Mouse (Mus musculus) left cerebral cortex, adult 2 months (tissue): Measurements from ENCODE around the gene Trank1. TPM values are rescaled to one million over a fixed set of nuclear protein-coding genes. Genes with fewer than 3 reads are reported as not detected.

Experiments used
- DNase-seq, 2 experiments: peaks; one replicate each; pipeline ENCODE4 v3.0.0; 2021 to 2022; ENCODE audit warnings: low spot score in 2 of 2, mixed read lengths in 1 of 2; ENCODE audit errors: extremely low spot score in 1 of 2
- H3K27ac ChIP-seq: fragments of 200-600 bp; 2 replicates; pipeline ENCODE4 v1.8.1; 2022
- H3K4me3 ChIP-seq: fragments of 200-600 bp; 2 replicates; pipeline ENCODE4 v1.8.1; 2022
- CTCF ChIP-seq: fragments of 200-600 bp; IDR thresholded peaks from 2 replicates; pipeline ENCODE4 v1.8.1; 2022; ENCODE audit warnings: antibody characterized with exemption, mild to moderate bottlenecking, moderate library complexity
- intact Hi-C: fragments of 180-260 bp; cut with DNase I; formaldehyde crosslinking; loops from one replicate; pipeline ENCODE4 v1.15.1; 2025
- total RNA-seq, 2 experiments: library from RNA; stranded (reverse); gene quantifications; 2 replicates each; pipeline ENCODE4 v1.2.3; 2021

Gene Trank1
- total RNA-seq, 2 experiments from 2014 or later = 308 to 309 TPM

DNA sequence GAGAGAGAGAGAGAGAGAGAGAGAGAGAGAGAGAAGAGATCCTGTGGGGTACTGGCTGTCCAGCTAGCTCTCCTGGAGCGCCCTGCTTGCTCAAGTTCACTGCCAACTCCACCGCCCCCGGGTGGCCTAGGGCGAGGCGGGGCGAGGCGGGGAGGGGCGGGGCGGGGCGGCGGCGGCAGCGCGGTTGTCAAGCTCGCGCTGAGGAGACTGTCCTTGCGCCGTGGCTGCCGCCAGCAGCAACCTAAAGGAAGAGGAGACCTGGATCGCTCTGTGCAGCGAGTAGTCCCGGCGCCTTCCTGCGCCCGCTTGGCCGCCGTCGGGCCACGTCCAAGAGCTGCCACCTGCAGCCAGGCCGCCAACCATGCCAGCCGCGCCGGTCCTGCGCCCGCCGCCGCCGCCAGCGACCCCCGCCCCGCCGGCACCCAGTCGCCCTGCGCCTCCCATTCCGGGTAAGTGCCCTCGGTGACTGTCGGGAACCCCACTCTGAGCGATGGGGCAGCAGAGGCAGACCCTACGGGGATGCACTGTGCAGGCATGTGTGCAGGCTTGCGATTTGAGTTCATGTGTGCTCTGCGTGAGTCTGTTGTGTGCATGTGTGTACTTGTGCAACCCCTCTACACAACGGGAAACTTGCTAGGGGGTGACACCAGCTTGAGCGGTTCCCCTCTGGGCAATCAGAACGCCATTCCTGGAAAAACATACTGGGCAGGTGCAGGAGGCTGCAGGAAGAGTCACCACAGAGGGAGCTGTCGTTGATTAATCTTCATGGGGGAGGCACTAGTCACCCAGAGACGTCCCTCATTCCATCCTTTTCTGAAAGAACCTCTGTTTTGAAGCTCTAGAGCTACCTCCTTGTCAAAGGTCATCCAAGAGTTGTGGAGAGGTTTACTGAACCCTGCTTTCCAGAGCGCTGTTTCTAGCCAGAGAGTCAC is 127.6 kb downstream of the Trank1 start, which contains the start of gene Dclk3:
Gene Dclk3 (plus strand): TSS at position 178 of the 932 bp plus-strand sequence.
- peak within 1 kb of the TSS; percentile 65 for H3K4me3 ChIP-seq

GRCm38 (mm10) chr9:111439836-111440201 is 128.3 kb downstream of the Trank1 start:
- intact Hi-C loops = loop anchor here (1.0 to 5.0 kb wide), 3 partner anchors 37 to 128 kb away; partner anchors contain the start of gene Trank1

More for the DNA sequence above, 127.6 kb downstream of the Trank1 start, which contains the start of gene Dclk3:
- intact Hi-C loops = loop anchor here (1.0 kb wide), 1 partner anchor 57 kb away; no protein-coding TSS in a partner anchor
- DNase-seq = peak; percentile 30 to 55
- TF ChIP-seq CTCF = no peak; the same call in 1 of the 2 replicates
- peak within 1 kb of the TSS; percentile 84 for H3K27ac ChIP-seq

DNA sequence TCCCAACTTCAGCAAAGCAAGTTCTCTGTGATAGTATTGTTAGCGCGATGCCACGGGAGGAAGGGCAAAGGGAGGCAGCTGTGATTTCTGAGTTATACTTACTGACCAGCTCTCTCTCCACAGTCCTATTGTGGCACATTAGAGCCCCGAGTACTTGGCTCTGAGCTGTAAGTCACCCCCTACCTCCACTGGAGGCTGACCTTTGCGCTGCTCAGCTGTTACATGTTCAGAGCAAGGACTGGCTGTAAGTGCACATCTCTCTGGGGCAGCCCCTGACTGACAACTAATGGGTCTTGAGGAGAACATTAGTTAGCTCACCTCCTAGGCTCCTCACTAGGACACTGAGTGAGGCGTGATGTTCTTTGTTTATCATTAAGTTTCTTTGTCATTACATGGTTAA is 128.9 kb downstream of the Trank1 start:
- Histone ChIP-seq H3K4me3 (peak overlapping the region; percentile 65), H3K27ac (no peak overlapping the region; the same call in 1 of the 2 replicates)
- intact Hi-C loops = loop anchor here (5.0 kb wide), 2 partner anchors 37 to 128 kb away; partner anchors contain the start of gene Trank1
- no peak for TF ChIP-seq CTCF
- no peak for DNase-seq

More at GRCm38 (mm10) chr9:111439836-111440201, 128.3 kb downstream of the Trank1 start:
- peak; percentile 62 to 79 for DNase-seq
- peak overlapping the region; percentile 65 for H3K4me3 ChIP-seq
- H3K27ac ChIP-seq = peak overlapping the region; percentile 84
- no peak for TF ChIP-seq CTCF

GRCm38 (mm10) chr9:111441151-111441550 is 129.6 kb downstream of the Trank1 start:
- intact Hi-C loops = loop anchor here (5.0 kb wide), 2 partner anchors 36 to 129 kb away; partner anchors contain the start of gene Trank1
- peak overlapping the region; percentile 28 for H3K27ac ChIP-seq
- TF ChIP-seq CTCF = no peak
- peak overlapping the region; percentile 22 for H3K4me3 ChIP-seq
- DNase-seq = no peak

Other genes with a start within 250 kb of the Trank1 start
- 10 to 100 TPM; 41.2 to 42.3 TPM for gene Lrrfip2, start 194.1 kb upstream of the Trank1 start, total RNA-seq
- 10 to 100 TPM; 12.3 to 18.1 TPM for gene Mlh1, start 39.9 kb upstream of the Trank1 start, total RNA-seq
- 10 to 100 TPM; 79.7 to 81.8 TPM for gene Epm2aip1, start 39.8 kb upstream of the Trank1 start, total RNA-seq
- gene Dclk3, start 127.3 kb downstream of the Trank1 start, total RNA-seq = 10 to 100 TPM; 50.8 to 54.7 TPM